Mouse (Mus musculus): ENCODE measurements around the gene Gm10382.

Gm10382 gene

DNA sequence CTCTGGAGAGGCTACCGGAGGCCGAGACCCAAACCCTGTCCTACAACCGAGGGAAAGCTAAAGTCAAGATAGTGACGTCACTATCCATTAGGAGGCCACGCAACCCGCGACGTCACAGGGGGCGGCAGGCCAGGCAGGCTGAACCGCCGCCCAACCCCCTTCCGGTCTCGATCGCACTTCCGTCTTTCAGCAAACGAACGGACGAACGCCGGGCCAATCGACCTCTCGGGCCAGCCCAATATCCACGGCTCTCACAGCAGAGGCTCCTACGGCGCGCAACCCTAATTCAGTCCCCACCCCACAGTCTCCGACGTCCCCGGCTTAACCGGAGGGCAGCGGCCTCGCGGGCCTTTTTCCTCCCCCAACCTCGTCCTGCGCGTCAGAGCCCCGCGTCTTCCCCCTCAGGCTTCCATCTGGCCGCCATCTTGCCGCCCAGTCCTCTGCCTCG lies at the start of gene Gm10382:
Gene Gm10382, plus strand, starts transcription at position 192 of the 448 bp plus-strand sequence.
- peak; percentile 83 for DNase-seq

DNA sequence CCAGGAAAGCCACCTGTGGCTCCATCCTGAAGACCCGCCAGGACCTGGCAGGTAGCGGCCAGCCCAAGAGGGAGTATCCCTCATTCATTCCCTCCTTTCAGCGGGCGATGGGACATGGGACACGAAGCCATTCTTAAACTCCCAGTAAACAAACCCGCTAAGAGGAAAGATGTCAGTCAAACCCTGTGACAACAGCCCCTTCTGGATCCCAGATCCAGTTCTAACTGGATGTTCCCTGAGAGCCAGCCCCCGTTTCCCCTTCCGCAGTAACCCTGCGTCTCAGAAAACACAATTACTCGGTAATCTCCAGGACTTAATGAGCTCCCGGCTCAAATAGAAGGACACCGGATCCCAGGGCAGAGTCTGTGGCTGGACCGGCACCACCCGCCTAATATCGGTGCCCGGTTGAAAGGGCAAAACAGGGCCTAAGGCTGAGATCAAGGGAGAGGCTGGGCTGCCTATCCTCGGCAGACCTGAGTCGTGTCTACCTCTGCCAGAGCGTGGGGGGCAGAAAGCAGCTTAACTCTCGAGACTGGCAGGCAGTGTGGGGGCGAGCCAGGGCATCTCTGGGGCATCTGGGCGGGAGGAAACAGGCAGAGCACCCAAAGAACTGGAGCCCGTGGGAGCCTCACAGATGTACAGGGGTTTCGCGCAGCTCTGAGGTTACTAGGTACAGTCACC lies 49.1 kb upstream of the Gm10382 start:
- no peak for DNase-seq

DNA sequence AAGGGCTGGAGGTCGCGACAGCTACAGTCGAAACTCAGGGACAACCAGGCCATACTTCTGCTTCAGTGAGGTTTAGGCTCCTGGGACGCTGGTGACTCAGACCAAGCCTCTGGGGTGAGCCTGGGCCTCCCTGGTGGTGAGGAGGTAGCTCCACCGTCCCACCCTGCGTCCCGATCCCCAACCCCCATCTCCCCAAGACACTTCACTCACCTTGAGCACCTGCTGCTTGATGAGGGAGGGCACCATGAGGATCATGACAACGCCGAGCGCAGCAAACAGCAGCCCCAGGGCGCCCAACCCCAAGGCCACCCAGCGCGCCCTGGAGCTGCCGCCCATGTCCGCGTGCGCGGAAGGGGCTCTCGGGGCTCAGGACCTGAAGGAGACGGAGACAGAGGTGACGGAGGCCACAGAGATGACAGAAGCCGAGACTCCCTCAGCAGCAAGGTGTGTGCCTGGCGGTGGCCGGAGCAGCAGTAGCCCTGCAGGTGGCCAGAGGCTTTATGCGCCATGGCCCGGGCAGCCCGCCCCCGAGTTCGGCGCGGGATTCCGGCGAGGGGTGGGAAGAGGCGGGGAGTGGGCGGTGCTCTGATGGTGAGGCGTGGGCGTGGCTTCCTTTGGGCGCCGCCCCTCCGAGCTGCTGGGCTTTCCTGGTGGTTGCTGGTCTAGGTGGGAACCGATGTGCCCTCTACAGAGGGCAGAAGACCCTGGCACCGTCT lies 48.4 kb upstream of the Gm10382 start, which contains the start of gene Scarb1:
Gene Scarb1, minus strand, starts transcription at position 548 of the 716 bp plus-strand sequence.
- peak; percentile 90 for DNase-seq

DNA sequence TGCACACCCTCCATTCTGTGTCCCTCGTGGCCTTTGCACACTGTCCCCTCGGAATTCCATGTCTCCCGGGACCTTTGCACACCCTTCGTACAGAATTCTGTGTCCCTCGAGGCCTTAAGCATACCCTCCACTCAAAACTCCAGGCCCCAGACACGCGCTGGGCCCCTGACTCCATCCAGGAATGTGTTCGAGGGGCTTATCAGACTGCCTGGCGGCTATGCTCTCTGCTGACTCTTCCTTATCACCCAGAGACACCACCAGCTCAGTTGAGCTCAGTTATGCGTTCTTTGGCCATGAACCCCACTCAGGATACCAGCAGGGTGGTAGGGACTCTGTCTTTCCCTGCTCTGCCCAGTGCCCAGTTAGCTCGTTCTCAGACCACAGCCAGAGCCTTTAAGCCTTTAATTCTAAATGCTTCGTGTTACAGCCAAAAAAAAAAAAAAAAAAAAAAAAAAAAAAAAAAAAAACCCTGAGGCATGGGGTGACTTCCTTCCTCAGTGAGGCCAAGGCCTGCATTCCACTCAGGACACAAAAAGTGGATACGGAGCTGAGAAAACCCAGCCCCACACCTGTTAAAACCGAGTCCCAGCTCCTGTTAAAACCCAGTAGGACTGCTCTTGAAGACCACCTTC lies 47.5 kb upstream of the Gm10382 start:
- DNase-seq = no peak

DNA sequence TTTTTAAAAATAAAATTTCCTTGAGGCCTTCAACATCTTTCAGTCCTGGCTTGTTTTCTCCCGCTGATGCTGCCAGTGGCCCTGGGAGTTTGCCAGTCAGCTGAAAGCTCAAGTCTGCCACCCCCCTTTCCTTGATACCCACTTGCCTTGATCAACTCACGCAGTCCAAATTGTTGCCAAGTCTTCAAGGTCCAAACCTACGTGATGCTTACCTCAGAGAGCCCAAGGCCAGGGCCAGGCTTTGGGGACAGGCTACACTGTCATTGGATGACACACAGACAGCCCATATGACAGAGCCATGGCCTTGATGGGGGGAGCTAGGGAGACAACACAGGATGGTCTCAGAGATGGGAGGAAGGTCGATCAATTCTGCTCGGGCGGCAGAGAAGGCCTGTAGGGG lies 44.8 kb upstream of the Gm10382 start:
- no peak for DNase-seq

DNA sequence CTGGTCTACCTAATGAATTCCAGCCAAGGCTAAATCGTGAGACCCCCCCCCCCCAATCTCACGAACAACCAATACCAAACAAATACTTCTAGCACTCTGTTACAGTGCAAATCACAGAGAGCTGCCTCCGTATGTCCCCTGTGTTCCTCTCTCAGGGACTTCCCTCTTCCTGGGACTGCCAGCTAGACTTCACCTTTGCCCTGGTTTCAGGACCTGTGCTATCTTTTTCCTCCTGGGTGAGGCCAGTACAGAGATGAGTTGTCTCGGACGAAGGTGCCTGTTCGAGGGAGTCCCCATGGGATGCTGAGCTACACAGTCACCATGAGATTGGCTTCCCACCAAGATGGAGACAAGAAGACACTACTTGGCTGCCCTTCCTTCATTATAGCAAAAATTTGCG lies 41.1 kb upstream of the Gm10382 start:
- DNase-seq = no peak

DNA sequence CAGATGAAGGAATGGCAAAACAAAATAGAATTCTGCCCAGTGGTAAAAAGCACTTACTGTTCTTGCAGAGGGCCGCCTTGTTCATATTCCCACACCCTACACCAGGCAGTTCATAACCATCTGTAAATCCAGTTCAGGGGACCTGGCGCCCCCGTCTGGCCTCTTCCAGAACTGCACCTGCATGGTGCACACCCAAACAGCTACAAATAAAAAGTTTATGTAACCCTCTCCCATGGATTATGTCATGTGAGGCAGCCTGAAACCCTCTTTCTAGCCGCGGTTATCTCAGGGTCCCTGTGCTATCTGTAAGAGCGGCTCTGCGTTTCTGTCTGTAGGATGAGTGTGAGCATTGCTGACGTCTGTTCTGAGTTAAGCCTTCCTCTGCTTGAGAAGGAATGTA lies 40.6 kb upstream of the Gm10382 start:
- peak; percentile 64 for DNase-seq

DNA sequence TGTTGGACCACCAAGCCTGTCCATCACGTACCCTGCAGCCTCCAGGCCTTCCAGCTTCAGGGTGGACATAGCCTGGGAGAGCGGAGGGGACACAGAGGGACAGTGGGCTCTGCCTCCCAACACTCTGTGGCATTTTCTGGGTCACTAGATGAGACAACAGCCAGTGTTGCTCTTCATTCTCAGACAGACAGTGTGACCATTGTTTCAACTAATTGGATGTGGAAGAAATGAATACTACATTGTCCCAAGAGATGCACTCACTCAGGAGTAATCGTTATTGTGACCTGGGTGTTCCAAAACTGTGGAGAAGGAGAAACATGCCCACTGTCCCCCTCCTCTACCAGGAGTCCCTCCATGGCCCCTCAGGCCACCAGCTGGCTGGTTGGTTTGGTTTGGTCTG lies 39.7 kb upstream of the Gm10382 start:
- no peak for DNase-seq

DNA sequence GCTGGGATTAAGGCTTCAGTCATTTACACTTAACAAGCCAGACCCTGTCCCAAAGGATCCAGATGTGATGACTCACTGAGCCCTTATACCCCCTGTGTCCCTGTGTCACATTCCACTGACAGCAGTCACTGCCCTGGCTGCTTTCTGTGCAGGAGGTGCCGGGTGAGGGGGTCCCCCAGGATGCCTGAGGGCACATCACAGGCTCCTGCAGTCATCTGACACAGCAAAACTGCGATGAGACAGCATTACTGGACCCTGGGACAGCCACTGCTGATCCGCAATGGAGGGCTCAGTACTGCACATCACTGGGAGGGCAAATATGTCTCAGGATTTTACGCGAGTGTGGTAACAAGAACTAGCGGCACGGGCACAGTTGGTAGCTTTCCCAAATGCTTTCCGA lies 38.1 kb upstream of the Gm10382 start:
- DNase-seq = no peak

DNA sequence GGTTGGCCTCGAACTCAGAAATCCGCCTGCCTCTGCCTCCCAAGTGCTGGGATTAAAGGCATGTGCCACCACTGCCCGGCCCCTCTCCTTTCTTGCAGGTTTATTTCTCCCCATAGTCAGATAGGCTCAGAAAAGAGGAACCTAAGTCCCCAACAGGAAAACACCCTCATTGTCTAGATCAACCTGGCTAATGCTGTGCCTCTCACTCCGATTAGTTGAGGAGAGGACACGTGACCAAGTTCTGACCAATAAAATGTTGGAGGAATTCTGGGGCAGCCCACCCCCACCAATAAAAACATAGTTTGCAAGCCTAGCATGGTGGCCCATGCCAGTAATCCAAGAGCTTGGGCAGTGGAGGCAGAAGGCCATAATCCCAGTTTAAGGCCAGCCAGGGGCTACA lies 37.2 kb upstream of the Gm10382 start:
- DNase-seq = no peak

DNA sequence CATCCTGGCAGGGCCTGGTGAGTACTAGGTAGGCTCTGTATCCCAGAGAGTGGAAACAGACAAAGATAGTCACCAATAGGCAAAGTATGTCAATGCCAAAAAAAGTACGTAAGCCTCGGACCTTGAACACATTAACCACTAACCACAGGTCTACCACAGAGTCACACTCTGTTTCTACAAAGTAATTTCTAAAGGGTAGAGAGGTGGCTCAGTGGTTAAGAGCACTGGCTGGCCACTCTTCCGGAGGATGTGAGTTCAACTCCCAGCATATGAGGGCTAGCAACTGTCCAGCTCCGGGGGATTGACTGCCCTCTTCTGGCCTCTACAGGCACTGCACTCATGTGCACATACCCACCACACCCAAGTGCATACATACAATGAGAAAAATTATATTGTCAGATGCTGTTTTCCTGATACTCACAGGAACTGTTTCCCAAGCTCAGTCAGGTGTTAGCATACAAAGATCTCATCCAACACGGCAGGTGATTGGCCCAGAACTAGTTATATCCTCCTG lies 36.3 kb upstream of the Gm10382 start:
- no peak for DNase-seq

DNA sequence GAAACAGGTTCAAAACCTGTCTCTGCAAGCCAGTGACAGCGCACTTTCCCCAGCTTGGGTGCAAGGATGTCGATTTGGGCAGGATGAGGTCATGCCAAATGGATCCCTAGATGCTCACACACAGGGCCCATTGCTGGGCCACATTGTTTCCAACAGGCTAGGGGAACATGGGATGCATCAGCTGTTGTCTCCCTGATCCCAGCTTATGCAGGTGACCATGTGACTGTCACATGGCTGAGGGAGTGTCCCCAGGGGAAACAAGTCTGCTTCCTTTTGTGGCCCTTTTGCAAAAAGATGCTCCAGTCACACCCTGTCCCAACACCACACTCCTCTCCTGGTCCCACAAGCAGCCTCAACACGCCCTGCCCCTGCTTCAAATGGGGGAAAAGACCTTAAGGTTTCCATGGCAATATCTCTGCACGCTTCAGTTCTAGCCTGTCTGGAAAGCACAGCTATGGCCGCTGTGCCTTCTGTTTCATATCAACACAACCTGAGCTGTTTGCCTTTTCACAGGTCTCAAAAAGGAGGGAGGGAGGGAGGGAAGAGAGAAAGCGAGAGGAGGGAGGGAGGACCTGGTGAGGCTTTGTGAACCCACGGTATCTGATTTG lies 34.1 kb upstream of the Gm10382 start:
- DNase-seq = no peak

DNA sequence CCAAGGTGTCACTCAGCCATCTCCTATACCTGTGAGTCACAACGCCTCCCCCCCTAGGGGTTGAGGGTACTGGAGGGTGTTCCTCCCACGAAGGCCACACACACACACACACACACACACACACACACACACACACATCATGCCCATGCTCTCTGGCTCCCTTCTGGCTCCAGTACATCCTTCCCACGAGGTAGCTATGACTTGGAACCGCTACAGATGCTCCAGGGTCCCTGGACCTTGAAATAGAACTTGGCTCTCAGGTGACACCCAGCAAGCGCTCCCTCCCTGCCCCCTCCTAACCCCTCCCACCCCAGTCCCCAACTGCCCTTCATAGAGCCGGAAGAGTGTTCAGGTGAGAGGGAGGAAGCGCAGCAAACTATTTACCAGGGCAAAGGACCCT lies 33.5 kb upstream of the Gm10382 start:
- DNase-seq = no peak

DNA sequence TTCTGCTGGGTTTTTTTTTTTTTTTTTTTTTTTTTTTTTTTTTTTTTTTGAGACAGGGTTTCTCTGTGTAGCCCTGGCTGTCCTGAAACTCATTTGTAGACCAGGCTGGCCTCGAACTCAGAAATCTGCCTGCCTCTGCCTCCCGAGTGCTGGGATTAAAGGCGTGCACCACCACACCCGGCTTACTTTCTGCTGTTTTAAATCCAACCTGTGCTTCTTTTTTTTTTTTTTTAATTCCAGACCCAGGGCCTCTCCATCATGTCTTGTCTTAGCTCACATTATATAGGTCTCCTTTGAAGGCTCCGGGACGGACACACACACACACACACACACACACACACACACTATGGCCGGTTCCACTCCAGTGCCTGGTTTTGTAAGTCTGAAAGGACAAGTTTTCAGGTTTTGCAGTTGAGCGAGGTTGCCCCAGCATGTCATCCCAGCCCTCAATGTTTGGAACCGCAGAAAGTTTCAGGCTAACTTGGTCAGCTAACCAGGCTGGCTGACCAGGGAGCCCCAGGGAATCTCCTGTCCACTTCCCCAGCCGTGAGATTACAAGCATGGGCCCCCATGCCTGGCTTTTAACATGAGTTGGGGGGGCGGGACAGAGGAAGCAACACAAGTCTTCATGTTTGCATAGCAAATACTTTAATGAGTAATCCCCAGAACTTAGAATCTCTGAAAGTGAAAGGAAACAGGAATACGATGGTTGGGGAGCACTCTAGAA lies 31.4 kb upstream of the Gm10382 start:
- no peak for DNase-seq

DNA sequence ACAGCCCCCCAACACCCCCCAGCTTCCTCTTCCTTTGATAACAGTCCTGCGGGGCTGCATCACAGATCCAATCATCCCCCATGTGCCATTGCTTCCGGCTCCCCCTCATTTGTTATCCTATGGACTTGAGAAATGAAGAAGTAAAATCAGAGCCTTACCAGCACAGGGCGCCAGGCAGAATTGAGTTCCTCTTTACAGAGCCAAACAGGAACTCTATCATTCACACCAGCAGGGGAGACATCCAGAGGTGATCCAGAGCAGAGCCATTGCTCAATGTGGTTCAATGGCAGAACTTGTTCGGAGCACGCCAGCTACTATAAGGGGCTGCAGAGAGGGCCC lies 30.9 kb upstream of the Gm10382 start:
- no peak for DNase-seq

DNA sequence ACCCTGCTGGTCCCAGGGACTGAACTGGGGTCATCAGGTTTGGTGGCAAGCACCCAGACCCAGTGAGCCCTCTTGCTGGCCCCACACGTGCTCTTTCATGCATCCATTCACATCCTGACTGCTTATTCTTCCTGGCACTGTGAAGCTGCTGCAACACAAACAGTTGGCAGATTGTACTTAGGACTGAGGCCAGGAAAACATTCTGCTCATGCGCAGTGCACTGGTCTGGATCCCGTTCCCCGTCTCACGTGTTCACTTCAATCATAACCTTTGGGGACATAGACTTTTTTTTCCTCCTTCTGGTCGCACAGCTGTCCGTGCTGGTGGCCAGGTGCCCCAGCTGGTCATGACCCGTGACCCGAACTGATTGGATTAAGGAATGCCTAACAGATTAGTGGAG lies 28.6 kb upstream of the Gm10382 start:
- DNase-seq = no peak

DNA sequence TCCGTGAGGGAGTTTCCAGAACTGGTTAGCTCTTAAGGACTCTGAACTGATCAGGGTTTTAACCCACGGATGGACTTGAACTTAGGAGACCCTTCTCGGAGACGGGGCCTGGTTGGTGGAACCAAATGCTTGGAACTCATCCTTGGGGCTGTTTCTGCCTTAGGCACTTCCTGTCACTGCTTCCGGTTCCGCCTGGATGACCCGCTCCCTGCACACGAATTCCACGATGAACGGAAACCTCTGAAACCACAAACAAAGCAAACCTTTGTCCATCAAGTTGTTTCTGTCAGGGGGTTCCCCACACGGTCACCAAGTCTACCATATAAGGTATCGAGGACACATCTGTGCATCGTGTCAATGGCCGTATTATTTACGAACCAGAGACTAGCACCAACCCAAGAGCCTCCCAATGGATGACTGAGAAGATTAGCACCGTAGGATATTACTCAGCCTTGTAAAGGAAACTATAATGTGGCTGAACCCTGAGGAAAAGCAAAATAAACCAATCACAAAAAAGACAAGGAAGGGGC lies 28.1 kb upstream of the Gm10382 start:
- no peak for DNase-seq

DNA sequence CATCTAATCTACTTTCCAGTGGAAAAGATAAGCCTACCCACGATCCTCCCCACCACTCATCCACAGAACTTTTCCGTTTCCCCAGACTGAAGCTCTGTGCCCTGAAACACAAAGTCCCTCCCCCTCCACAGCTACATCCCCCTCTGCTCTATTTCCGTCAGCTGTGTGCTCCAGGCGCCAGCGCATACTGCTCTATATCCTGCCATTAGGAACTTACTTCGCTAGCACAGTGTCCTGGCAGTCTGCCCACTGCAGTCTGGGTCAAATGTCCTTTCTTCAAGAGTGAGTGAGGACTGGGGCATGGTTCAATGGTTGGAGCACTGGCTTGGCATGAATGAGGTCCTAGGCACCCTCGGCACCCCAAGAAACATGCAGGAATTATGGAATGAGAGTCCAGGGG lies 25.2 kb upstream of the Gm10382 start:
- DNase-seq = no peak

DNA sequence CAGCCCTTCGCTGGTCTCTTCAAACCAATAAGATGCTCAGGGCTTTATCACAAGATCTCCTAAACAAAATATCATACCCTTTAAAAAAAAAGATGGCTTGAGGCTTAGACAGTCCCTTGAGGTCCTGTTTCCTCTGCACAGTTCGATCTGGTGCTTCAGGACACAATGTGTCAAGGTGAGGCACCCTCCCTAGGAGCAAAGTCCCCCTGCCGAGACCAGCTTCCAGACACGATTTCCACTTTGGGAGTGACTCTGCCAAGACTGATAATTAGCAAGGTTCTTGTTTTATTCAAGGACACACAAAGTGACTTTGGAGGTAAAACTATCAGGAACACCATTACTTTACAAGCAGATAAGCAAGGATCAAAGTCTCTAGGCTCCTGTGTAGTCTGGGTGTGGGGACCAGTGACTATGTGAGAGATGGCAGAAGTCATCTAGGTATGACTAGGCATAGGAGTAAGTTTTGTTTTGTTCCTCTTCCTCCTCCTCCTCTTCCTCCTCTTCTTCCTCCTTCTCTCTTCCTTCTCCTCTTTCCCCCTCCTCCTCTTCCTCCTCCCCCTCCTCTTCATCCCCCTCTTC lies 24.2 kb upstream of the Gm10382 start:
- DNase-seq = no peak

DNA sequence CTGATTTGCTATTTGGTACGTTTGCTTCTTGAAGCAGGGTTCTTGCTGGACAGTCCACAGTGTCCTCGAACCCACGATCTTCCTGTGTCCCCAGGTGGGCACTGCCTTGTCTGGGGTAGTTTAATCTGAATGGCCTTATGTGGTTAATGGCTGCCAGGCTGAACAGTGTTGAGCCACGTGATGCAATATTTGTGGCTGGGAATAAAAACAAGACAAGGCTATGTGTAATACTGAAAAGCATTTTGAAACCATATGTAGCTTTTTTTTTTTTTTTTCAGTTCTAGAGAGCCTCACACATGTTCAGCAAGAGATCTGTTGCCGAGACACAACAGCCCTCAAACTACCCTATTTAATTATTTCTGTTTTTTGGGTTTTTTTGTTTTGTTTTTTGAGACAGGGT lies 21.0 kb upstream of the Gm10382 start:
- no peak for DNase-seq

DNA sequence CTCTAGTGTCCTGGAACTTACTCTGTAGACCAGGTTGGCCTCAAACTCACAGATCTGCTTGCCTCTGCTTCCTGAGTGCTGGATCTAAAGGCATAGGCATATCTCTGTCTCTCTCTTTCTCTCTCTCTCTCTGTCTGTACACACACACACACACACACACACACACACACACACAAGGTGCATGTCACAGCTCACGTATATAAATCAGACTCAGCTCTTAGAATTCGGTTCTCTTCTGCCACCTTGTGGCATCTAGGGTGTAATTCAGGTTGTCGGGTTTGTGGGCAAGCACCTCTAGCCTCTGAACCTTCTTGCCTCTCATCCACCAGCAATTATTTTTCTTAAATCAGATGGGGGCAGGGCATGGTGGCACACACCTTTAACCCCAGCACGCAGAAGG lies 20.6 kb upstream of the Gm10382 start:
- DNase-seq = peak; percentile 71
